Mouse (Mus musculus) layer of hippocampus, adult 18-20 months (tissue): ENCODE data around the gene Serinc5. TPM values are rescaled to one million over a fixed set of nuclear protein-coding genes. Genes with fewer than 3 reads are reported as not detected.
"Not testable (repeated sequence)": the region's sequence is repeated elsewhere in the genome, so short reads cannot be mapped to it uniquely, and the experiment has no call there.

ENCODE experiments used
- DNase-seq, 2 experiments: peaks; one replicate each; pipeline ENCODE4 v3.0.0; 2022; ENCODE audit warnings: low spot score in 2 of 2
- total RNA-seq, 2 experiments: library from RNA; stranded (reverse); gene quantifications; 2 replicates each; pipeline ENCODE4 v1.2.3; 2021

Serinc5 gene
- total RNA-seq, 2 experiments from 2014 or later = 59.0 to 61.1 TPM

GRCm38 (mm10) chr13:92662555-92663286, 51.8 kb downstream of the Serinc5 start:
- DNase-seq = no peak

GRCm38 (mm10) chr13:92665008-92665407, 54.1 kb downstream of the Serinc5 start:
- no peak for DNase-seq

- no peak for DNase-seq
Observed at GRCm38 (mm10) chr13:92668214-92668985, 57.5 kb downstream of the Serinc5 start.

GRCm38 (mm10) chr13:92671727-92672126, 60.8 kb downstream of the Serinc5 start:
- DNase-seq = no peak

- DNase-seq = no peak
Observed at GRCm38 (mm10) chr13:92674676-92675075, 63.8 kb downstream of the Serinc5 start.

- DNase-seq = no peak
Observed at GRCm38 (mm10) chr13:92675308-92675707, 64.4 kb downstream of the Serinc5 start.

- DNase-seq = no peak
Observed at GRCm38 (mm10) chr13:92675897-92676584, 65.2 kb downstream of the Serinc5 start.

- no peak for DNase-seq
Observed at GRCm38 (mm10) chr13:92677656-92678055, 66.8 kb downstream of the Serinc5 start.

GRCm38 (mm10) chr13:92679661-92680060, 68.8 kb downstream of the Serinc5 start:
- DNase-seq = no peak

- DNase-seq = no peak
Observed at GRCm38 (mm10) chr13:92681541-92681940, 70.7 kb downstream of the Serinc5 start.

- DNase-seq = no peak
Observed at GRCm38 (mm10) chr13:92682833-92683232, 71.9 kb downstream of the Serinc5 start.

GRCm38 (mm10) chr13:92683464-92683863, 72.6 kb downstream of the Serinc5 start:
- no peak for DNase-seq

GRCm38 (mm10) chr13:92684310-92684709, 73.4 kb downstream of the Serinc5 start:
- no peak for DNase-seq

- peak in 1 of 2 experiments; percentile 69 for DNase-seq
Observed at GRCm38 (mm10) chr13:92685273-92685672, 74.4 kb downstream of the Serinc5 start.

GRCm38 (mm10) chr13:92687151-92687550, 76.3 kb downstream of the Serinc5 start:
- DNase-seq = not testable (repeated sequence)

- no peak for DNase-seq
Observed at GRCm38 (mm10) chr13:92689061-92689460, 78.2 kb downstream of the Serinc5 start.

- no peak for DNase-seq
Observed at GRCm38 (mm10) chr13:92693866-92694550, 83.1 kb downstream of the Serinc5 start.

- peak; percentile 51 to 72 for DNase-seq
Observed at GRCm38 (mm10) chr13:92696491-92696939, 85.6 kb downstream of the Serinc5 start.

- DNase-seq = no peak
Observed at GRCm38 (mm10) chr13:92697141-92697540, 86.2 kb downstream of the Serinc5 start.

GRCm38 (mm10) chr13:92698781-92699180, 87.9 kb downstream of the Serinc5 start:
- no peak for DNase-seq

- no peak for DNase-seq
Observed at GRCm38 (mm10) chr13:92699395-92699794, 88.5 kb downstream of the Serinc5 start.
